Mouse (Mus musculus) spleen, adult 2 months (tissue): ENCODE data around the gene Prl7a2.

Source experiments
- CTCF ChIP-seq: fragments of 200-500 bp; IDR thresholded peaks from 2 replicates; pipeline ENCODE4 v1.5.1; 2011; ENCODE audit warnings: mild to moderate bottlenecking, inconsistent platforms; ENCODE audit not compliant: insufficient read depth, insufficient read length, insufficient replicate concordance; ENCODE audit errors: extremely low read depth
- POLR2A ChIP-seq: fragments of 200-500 bp; IDR thresholded peaks from 2 replicates; pipeline ENCODE4 v1.6.1; 2011; ENCODE audit warnings: low read depth, low read length, inconsistent platforms

GRCm38 (mm10) chr13:27706521-27706920 is 38.7 kb upstream of the Prl7a2 start:
- TF ChIP-seq POLR2A (no peak), CTCF (no peak)
